Mouse (Mus musculus): Measurements from ENCODE around the gene Stim2. TPM values are rescaled to one million over a fixed set of nuclear protein-coding genes. Genes with fewer than 3 reads are reported as not detected.

The Stim2 gene
- total RNA-seq, 2 experiments from 2014 or later = 24.8 to 27.2 TPM

DNA sequence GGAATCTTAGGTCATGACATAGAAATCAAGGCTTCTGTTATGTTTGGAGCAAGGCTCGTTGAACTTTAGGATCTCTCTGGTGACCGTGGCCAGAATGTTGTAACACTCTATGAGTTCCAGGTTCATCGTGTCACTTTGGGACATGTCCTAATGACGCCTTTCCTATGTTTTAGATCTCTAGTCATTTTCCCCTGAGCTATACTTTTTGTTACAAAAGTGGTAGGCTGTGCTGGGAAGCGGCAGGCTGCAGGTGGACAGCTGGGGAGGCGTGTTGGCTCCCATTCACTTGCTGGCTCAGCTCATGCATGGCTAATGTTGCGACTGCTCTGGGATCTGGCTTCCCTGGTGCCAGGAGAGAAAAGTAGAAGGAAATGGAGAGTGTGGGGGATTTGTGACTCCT lies 5.7 kb upstream of the Stim2 start:
- DNase-seq = no peak
- intact Hi-C loops (cut with DNase I) = no loop called here

DNA sequence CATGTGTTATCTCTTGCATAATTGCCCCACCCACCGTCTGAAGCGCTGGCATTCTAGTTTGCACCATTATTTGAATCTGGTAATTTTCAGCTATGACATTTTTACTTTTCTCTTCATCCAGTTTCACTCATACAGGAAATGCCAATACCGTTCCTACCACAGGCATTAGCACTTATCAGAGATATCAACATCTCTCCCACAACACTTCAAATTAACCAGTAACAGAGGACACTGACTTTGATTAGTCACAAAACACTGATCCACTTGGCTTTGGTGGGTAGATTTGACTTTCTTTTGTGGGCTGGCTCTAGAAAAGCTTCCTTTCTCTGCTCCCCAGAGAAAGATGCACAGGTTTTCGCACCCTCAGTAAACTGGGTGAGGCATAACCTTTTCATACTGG lies 3.7 kb upstream of the Stim2 start:
- intact Hi-C loops (cut with DNase I) = no loop called here
- DNase-seq = no peak

- intact Hi-C loops (cut with DNase I) = loop anchor here (5.0 kb wide), 1 partner anchor 123 kb away; no protein-coding TSS in a partner anchor
- DNase-seq = peak; percentile 79 to 82
These were observed 3.0 kb upstream of the Stim2 start for GRCm38 (mm10) chr5:53995316-53995715.

DNA sequence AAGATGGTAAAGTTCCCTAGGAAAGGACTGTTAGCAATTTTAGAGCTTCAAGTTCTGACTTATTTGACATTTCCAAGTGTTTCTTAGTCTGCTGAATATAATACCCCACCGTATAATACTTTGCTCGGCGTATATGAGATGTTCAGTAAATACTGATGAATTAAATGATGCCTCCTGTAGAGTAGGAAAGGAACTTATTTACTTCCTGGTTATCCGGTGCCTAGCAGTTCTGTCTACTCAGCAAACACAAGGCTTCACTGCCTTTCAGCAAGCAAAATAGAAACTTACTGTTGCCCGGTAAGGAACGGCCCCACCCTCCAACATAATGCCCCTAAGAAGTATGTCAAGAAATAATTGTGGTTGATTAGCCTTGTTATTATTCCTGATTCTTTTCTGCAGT lies 1.5 kb upstream of the Stim2 start:
- DNase-seq = no peak
- intact Hi-C loops (cut with DNase I) = loop anchor here (5.0 kb wide), 1 partner anchor 125 kb away; no protein-coding TSS in a partner anchor

- intact Hi-C loops (cut with DNase I) = loop anchor here (2.0 to 5.0 kb wide), 4 partner anchors 48 to 127 kb away; no protein-coding TSS in a partner anchor
- DNase-seq = peak; percentile 67 to 73
These were observed 603 bp downstream of the Stim2 start for GRCm38 (mm10) chr5:53998743-53999460.

DNA sequence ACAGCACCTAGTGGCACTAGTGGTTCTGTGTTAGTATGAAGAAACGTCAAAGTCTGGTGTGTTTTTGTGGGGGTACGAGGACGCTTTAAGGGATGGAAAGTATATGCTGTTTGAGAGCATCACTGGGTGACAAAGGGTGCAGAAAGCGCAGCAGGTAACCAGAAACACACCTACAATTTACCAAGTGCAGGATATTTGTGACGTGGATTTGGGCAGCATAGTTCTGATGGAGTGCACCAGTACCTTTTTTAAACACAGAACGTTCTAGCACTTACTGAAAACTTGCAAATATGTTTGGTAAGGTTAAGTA lies 1.1 kb downstream of the Stim2 start:
- intact Hi-C loops (cut with DNase I) = loop anchor here (2.0 to 5.0 kb wide), 4 partner anchors 49 to 127 kb away; no protein-coding TSS in a partner anchor

DNA sequence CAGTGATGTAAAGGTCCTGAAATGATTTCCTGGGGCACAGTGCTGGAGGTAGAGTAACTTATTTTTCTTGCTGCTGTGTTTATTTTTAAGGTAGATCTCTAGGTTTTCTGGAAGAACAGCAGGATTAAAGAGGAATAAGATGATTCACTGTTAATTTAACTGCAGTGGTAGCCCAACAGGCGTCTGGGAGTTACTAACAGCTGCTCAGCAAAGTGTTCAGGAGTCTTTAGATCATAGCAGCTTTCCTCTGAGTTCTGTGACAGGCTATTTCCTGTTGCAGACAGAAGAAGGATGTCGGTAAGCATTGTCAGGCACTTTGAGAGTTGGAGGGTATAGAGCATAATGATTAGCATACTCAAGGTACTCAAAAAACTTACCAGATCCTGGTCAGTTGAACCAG lies 1.5 kb downstream of the Stim2 start:
- peak; percentile 38 to 39 for DNase-seq
- intact Hi-C loops (cut with DNase I) = loop anchor here (2.0 to 10.0 kb wide), 5 partner anchors 49 to 128 kb away; no protein-coding TSS in a partner anchor

More for the DNA sequence above, 1.1 kb downstream of the Stim2 start:
- no peak for DNase-seq

DNA sequence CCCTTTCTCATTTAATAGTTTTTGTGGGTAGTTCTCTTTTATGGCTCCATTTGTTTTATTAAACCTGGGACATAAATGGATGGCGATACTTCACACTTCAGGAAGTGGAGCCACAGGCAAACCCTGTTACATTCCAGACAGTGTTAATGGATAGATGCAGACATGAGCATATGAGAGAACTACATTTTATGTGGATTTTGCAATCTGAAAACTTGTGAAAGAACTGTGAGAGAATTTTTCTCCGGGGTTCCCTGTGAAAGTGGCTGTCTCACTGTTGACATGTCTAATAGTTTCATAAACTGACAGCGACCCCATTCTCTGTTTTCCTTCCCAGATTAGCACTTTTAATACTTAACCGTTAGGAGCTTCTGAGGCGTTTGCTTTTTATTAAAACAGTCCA lies 2.7 kb downstream of the Stim2 start:
- DNase-seq = no peak
- intact Hi-C loops (cut with DNase I) = loop anchor here (10.0 kb wide), 1 partner anchor 54 kb away; no protein-coding TSS in a partner anchor

GRCm38 (mm10) chr5:54005111-54005864 lies 7.0 kb downstream of the Stim2 start:
- intact Hi-C loops (cut with DNase I) = loop anchor here (10.0 kb wide), 1 partner anchor 50 kb away; no protein-coding TSS in a partner anchor
- no peak for DNase-seq

DNA sequence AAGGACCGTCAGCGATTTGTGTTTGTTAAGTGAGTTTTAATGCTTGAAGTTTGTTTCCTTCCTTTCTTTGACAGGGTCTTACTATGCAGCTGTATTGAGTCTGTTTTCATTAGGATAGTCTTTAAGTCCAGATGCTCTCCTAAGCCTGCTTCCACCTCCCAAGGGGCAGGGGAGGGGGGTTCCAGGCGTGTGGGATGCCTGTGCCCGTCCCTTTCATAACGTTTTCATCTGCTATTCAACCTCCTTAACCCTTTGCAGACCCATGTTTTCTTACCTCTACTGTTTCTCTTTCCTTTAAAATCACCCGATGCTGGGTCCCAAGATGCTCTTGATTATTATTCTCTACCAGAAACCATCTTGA lies 7.5 kb downstream of the Stim2 start:
- no peak for DNase-seq
- intact Hi-C loops (cut with DNase I) = loop anchor here (10.0 kb wide), 1 partner anchor 49 kb away; no protein-coding TSS in a partner anchor

GRCm38 (mm10) chr5:54006845-54007244 lies 8.5 kb downstream of the Stim2 start:
- DNase-seq = no peak
- intact Hi-C loops (cut with DNase I) = loop anchor here (10.0 kb wide), 1 partner anchor 48 kb away; no protein-coding TSS in a partner anchor

DNA sequence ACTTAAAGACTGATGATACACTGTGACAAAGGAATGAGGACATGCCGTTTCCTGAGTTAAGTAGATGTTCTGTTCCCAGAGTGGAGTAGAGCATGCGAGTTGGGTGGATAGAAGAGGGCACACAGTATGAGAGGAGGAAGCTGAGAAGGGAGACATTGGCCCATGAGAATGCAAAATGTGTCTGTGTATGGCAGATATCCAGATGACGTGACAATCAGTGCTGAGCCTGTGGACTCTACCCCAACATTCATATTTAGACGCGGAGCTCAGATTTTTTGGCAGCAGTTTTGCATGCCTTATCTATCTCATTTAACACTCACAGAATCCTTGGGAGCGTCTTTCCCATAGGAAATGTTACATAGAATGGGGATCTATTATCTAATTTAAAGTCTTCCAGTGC lies 9.3 kb downstream of the Stim2 start:
- DNase-seq = peak; percentile 23 to 41
- intact Hi-C loops (cut with DNase I) = loop anchor here (10.0 kb wide), 1 partner anchor 47 kb away; no protein-coding TSS in a partner anchor

DNA sequence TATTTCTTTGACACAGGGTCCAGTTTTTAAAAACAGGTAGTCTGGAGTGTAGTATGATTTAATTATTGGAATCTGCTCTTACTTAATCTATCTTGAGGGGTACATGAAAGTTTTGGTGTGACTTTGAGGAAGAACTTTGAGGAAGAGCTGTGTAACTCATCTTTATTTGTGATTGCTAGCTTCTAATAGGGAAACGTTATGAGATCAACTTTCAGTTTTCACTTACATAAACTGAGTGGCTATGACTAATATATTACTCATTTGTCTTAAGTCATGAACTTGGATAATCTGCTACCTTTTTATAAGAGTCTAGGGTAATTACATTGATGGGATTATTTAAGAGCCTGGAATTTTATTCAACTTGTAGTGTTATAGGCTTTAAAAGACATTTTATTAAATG lies 15.0 kb downstream of the Stim2 start:
- DNase-seq = no peak
- intact Hi-C loops (cut with DNase I) = no loop called here

DNA sequence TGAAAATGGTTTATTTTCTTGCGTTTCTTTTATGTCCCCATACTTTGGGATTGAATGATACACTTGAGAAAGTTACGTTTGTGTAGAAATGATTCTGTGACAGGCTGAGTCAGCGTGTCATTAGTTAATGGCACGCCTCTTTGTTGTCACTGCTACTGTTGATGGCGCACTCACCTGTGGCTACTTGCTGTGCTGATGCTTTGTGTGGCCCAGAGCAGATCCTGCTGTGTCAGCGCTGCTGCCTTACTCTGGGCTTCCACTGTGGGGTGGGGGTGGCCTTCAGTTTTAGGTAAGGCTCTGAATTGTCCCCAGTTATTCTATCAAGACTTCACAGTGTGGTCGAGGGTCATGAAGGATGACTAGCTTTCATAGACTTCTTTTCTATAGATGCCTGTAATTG lies 18.8 kb downstream of the Stim2 start:
- intact Hi-C loops (cut with DNase I) = no loop called here
- DNase-seq = no peak

DNA sequence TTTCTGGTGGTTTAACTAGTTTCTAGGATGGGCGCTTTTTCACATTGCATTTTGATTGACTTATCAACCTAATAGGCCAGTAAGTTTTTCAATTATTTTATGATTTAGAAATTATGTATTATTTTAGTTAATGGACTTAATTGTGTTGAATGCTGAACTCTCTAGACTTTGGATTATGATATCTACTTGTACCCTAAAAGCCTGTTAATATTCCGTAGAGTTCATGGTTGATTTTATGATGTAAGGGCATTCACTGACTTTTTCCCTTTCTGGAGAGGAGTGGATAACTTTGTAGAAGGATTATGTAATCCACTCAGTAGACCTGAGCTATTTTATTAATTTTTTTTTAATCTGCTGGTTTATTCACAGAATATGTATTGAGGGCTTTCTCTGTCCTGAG lies 20.6 kb downstream of the Stim2 start:
- intact Hi-C loops (cut with DNase I) = no loop called here
- DNase-seq = no peak

DNA sequence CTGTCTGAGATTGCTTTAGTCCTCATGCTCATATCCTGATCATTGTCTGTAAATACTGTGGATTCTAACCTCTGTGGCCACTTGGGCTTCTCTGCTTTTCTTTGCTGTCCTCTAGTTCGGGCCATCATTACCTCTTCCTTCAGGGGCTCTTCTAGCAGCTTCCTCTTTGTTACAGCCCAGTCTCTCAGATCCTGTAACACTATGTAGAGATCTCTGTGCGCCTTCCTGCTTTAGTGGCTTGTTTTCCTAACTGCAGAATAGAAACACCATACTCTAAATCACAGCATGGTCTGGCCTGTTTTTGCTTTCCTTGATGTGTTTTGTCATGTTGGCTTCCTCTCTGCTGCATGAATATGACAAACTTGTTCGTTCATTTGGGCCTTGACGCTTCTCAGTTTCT lies 21.2 kb downstream of the Stim2 start:
- intact Hi-C loops (cut with DNase I) = no loop called here
- no peak for DNase-seq

- DNase-seq = no peak
- intact Hi-C loops (cut with DNase I) = no loop called here
These were observed 26.3 kb downstream of the Stim2 start for GRCm38 (mm10) chr5:54024610-54025009.

GRCm38 (mm10) chr5:54025630-54026029 lies 27.3 kb downstream of the Stim2 start:
- no peak for DNase-seq
- intact Hi-C loops (cut with DNase I) = no loop called here

DNA sequence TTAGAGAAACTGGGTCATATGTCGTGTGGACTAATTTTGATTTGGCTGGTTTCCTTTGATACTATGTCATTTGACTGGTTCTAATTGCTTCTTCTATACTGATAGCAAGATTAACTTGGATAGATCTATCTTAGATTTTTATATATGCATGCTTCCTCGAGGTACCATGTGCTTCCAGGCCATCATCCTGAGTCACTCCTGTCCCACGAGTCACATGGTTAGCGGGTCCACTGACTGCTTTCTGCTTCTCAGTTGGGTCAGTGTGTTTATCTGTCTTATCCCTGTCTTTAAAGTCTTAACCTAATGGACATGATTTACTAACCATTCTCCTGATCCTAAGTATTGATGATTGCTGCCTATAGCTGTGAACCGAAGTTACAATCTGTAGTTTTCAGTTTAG lies 34.9 kb downstream of the Stim2 start:
- intact Hi-C loops (cut with DNase I) = no loop called here
- DNase-seq = no peak

GRCm38 (mm10) chr5:54034680-54035079 lies 36.4 kb downstream of the Stim2 start:
- intact Hi-C loops (cut with DNase I) = no loop called here
- DNase-seq = no peak

- intact Hi-C loops (cut with DNase I) = no loop called here
- no peak for DNase-seq
These were observed 40.3 kb downstream of the Stim2 start for GRCm38 (mm10) chr5:54038615-54039014.

DNA sequence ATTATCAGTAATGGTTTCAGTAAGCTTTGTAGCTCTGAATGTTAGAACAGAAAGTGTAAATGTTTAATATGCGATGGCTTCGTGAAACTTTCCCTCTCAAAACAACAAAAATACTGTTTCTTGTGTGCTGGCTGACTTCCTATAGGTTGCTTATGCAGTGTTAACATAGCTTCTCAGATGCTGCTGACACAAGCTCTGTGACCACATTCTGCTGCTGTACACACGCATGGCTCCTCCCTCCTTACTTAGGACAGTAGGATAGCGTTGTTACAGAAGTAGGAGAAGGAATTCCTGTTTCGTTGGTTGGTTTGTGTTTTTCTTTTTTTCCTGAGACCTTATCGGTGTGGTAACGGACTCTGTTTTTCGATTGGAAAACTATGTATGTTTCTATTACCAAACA lies 42.2 kb downstream of the Stim2 start:
- DNase-seq = no peak
- intact Hi-C loops (cut with DNase I) = no loop called here
